Mouse (Mus musculus): Measurements from ENCODE around the gene Ldlrap1. TPM values are rescaled to one million over a fixed set of nuclear protein-coding genes. Genes with fewer than 3 reads are reported as not detected.

The Ldlrap1 gene
- polyA plus RNA-seq, 1 experiment from 2014 or later = 4.1 TPM

DNA sequence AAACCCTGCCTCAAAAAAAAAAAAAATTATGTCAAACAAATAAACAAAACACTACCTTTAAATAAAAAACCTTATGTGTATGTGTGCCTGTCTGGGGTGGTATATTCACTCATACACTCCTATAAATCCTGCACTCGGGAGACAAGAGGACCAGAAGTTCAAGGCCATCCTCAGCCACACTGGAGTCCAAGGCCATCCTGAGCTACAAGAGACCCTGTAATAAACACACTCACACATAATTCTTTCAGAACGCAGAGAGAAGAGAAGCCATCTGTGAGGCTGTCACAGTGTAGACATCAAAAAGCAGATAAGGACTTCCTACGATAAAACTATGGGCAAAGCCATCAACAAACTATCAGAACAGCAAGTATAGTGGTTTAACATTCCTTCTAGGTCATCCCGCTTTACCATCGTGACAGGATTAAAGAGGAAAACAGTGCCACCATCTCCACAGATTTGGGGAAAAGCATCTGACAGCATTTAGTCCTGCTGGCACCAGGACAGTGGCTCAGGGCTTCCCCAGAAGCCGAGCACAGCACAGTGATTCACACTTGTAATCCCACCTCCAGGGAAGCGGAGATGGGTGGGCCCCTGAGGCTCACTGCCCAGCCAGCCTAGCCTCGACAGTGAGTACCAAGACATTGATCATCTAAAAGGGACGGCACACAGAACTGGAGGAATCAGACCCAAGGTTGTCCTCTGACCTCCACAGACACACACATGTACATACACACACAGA is 74.5 kb downstream of the Ldlrap1 start:
- WGBS = 82% methylated on average over 9 of the region's 9 CpGs
- peaks cover 9% of the 10 kb centered on the region for H3K4me1 ChIP-seq (replicated peaks)
- H3K4me2 ChIP-seq = no peak overlapping the region

DNA sequence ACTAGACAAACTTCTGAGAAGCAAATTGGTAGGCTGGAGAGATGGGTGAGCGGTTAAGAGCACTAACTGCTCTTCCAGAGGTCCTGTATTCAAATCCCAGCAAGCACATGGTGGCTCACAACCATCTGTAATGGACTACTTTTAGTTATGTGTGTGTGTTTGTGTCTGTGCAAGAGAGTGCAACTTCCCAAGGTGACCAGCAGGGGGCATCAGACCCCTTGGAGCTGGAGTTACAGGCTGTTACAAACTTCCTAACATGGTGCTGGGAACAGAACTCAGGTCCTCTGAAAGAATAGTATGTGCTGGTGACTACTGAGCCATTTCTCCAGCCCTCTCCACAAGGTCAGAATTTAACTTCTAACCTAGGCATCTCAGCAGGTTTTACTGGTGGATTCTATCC is 75.4 kb downstream of the Ldlrap1 start:
- Histone ChIP-seq H3K4me3 (no peak overlapping the region), H3K4me1 (replicated peaks) (peaks cover 6% of the 10 kb centered on the region), H3K9ac (no peak overlapping the region), H3K4me2 (no peak overlapping the region), H3K36me3 (peaks cover 4% of the 10 kb centered on the region; the same call in 1 of the 2 replicates), H3K9me3 (0 out of 2 replicates have a peak, but pooled peaks cover 3% of the 10 kb centered on the region), H3K27me3 (no peaks in the 10 kb centered on the region), H3K27ac (no peak overlapping the region)
- WGBS = 95% methylated on average over 1 of the region's 1 CpGs
- no peak for ATAC-seq (ENCODE audit: low FRiP score)

More for the DNA sequence above, 74.5 kb downstream of the Ldlrap1 start:
- H3K4me3 ChIP-seq = no peak overlapping the region
- ATAC-seq (ENCODE audit: low FRiP score) = no peak
- H3K9ac ChIP-seq = no peak overlapping the region
- no peaks in the 10 kb centered on the region for H3K27me3 ChIP-seq
- 0 out of 2 replicates have a peak, but pooled peaks cover 3% of the 10 kb centered on the region for H3K9me3 ChIP-seq
- peaks cover 4% of the 10 kb centered on the region; the same call in 1 of the 2 replicates for H3K36me3 ChIP-seq
- no peak overlapping the region for H3K27ac ChIP-seq

Other genes starting within 250 kb of the Ldlrap1 start
- 160 and 163 TPM in 2 replicates for gene Mtfr1l, start 232.6 kb downstream of the Ldlrap1 start, polyA plus RNA-seq (2015; fragmentation: Nextera tagmentation; extraction: Ambion mirVana)
- gene Selenon, start 215.9 kb downstream of the Ldlrap1 start, polyA plus RNA-seq (2015; fragmentation: Nextera tagmentation; extraction: Ambion mirVana) = 9.5 and 11.0 TPM in 2 replicates
- gene Man1c1, start 63.7 kb downstream of the Ldlrap1 start, polyA plus RNA-seq (2015; fragmentation: Nextera tagmentation; extraction: Ambion mirVana) = 3.6 and 3.8 TPM in 2 replicates
- 112 and 115 TPM in 2 replicates for gene Maco1, start 85.3 kb upstream of the Ldlrap1 start, polyA plus RNA-seq (2015; fragmentation: Nextera tagmentation; extraction: Ambion mirVana)
- 1.3 and 2.3 TPM in 2 replicates for gene Rhd, start 96.5 kb upstream of the Ldlrap1 start, polyA plus RNA-seq (2015; fragmentation: Nextera tagmentation; extraction: Ambion mirVana)
- gene Tmem50a, start 147.0 kb upstream of the Ldlrap1 start, polyA plus RNA-seq (2015; fragmentation: Nextera tagmentation; extraction: Ambion mirVana) = 211 and 212 TPM in 2 replicates
- gene Rsrp1, start 155.6 kb upstream of the Ldlrap1 start, polyA plus RNA-seq (2015; fragmentation: Nextera tagmentation; extraction: Ambion mirVana) = 538 and 556 TPM in 2 replicates
- 65.5 and 70.4 TPM in 2 replicates for gene Syf2, start 162.9 kb upstream of the Ldlrap1 start, polyA plus RNA-seq (2015; fragmentation: Nextera tagmentation; extraction: Ambion mirVana)